Mouse (Mus musculus) heart, embryonic 11.5 days (tissue): ENCODE data around the gene Srrm4. TPM values are rescaled to one million over a fixed set of nuclear protein-coding genes. Genes with fewer than 3 reads are reported as not detected.

Experiments
- ATAC-seq: fragments of 200-750 bp; cut with Nextera tagmentation; replicated peaks from 2 replicates; pipeline ENCODE4 v1.8.0; 2017; ENCODE audit warnings: moderate library complexity; ENCODE audit not compliant: insufficient number of reproducible peaks, low FRiP score, low TSS enrichment
- H3K27ac ChIP-seq: fragments of 300-500 bp; sonication (generic); 2 replicates; pipeline ENCODE4 v1.5.1; 2014; ENCODE audit warnings: mild to moderate bottlenecking, low read depth, low read length
- H3K27me3 ChIP-seq: fragments of 300-500 bp; sonication (generic); 2 replicates; pipeline ENCODE4 v1.6.1; 2014; ENCODE audit warnings: mild to moderate bottlenecking, low read length, mixed read lengths; ENCODE audit not compliant: control insufficient read depth, insufficient read depth
- H3K36me3 ChIP-seq: fragments of 300-500 bp; sonication (generic); 2 replicates; pipeline ENCODE4 v1.6.1; 2014; ENCODE audit warnings: mild to moderate bottlenecking, low read length, moderate library complexity, mixed read lengths; ENCODE audit not compliant: control insufficient read depth, insufficient read depth
- H3K4me1 ChIP-seq: fragments of 300-500 bp; sonication (generic); 2 replicates; pipeline ENCODE4 v1.6.1; 2014; ENCODE audit warnings: low read length; ENCODE audit not compliant: control insufficient read depth, insufficient read depth
- H3K4me2 ChIP-seq: fragments of 300-500 bp; sonication (generic); 2 replicates; pipeline ENCODE4 v1.6.1; 2014; ENCODE audit warnings: mild to moderate bottlenecking, moderate library complexity
- H3K4me3 ChIP-seq: fragments of 300-500 bp; sonication (generic); 2 replicates; pipeline ENCODE4 v1.5.1; 2014; ENCODE audit warnings: low read depth, low read length
- H3K9ac ChIP-seq: fragments of 300-500 bp; sonication (generic); 2 replicates; pipeline ENCODE4 v1.6.1; 2014; ENCODE audit warnings: mild to moderate bottlenecking, low read depth, low read length, moderate library complexity
- H3K9me3 ChIP-seq: fragments of 300-500 bp; sonication (generic); replicated peaks from 2 replicates; pipeline ENCODE4 v1.6.1; 2016; ENCODE audit warnings: low read length; ENCODE audit not compliant: control insufficient read depth
- WGBS: fragments of 180-500 bp; shearing (Covaris S2); extraction: QIAGEN DNeasy Blood & Tissue Kit; methylation state at CpG from one replicate; pipeline ENCODE4 v1.1.7; 2014; ENCODE audit not compliant: insufficient replicate concordance; 5-methylcytosine and 5-hydroxymethylcytosine counted together
- polyA plus RNA-seq: library from polyadenylated mRNA; unstranded; fragments of >200 nt; fragmentation: Nextera tagmentation; extraction: Ambion mirVana; gene quantifications from 2 replicates; pipeline ENCODE4 v1.2.1, GENCODE M21; 2014

The Srrm4 gene
- polyA plus RNA-seq, 1 experiment from 2014 or later = 0.86 TPM

DNA sequence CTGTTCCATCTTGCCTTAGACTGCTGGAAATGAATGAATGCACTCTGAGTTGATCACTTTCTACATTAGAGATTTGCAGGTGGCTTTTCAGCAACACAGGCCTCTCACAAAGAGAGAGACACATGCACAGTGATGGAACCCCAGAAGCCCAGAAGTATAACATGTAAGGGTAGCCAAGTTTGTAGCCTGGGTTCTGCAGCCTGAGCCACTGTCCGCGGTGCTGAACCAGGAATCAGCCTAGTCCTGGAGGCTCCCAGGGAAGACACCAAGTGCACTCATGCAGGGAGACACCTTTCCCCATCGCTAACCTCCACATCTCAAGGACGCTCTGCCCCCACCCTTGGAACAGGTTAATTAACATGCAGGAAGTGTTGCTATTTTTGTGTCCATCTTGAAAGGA, 73.6 kb downstream of the Srrm4 start:
- WGBS = 21% methylated on average over 4 of the region's 4 CpGs
- no peaks in the 10 kb centered on the region for H3K27me3 ChIP-seq
- H3K4me2 ChIP-seq = no peak overlapping the region
- H3K9me3 ChIP-seq = no peaks in the 10 kb centered on the region
- H3K9ac ChIP-seq = no peak overlapping the region
- H3K4me1 ChIP-seq = no peaks in the 10 kb centered on the region
- H3K27ac ChIP-seq = no peak overlapping the region
- H3K36me3 ChIP-seq = no peaks in the 10 kb centered on the region
- ATAC-seq = no peak
- H3K4me3 ChIP-seq = no peak overlapping the region

DNA sequence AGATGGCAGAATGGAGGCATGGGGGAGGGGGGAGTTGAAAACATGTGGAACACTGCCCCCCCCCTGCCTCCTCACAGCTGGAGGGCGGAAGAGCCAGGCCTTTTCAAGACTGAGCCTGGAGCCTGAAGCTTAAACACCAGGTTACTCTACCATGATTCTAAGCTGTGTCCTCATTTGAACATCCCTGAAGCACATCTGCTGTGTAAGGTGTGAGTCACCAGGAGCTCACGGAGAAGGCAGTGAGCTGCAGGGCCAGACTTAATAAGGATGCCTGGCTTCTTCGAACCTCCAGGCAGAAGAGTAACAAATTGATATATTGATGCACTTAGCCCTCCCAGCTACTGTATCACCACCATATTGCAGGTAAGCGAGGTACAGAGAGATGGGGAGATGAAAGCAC, 79.5 kb downstream of the Srrm4 start:
- WGBS = 68% methylated on average over 4 of the region's 4 CpGs
- Histone ChIP-seq H3K27me3 (no peaks in the 10 kb centered on the region), H3K4me1 (peaks cover 11% of the 10 kb centered on the region), H3K27ac (no peak overlapping the region), H3K9ac (no peak overlapping the region), H3K4me3 (no peak overlapping the region), H3K4me2 (no peak overlapping the region), H3K36me3 (no peaks in the 10 kb centered on the region), H3K9me3 (no peaks in the 10 kb centered on the region)
- ATAC-seq = no peak

DNA sequence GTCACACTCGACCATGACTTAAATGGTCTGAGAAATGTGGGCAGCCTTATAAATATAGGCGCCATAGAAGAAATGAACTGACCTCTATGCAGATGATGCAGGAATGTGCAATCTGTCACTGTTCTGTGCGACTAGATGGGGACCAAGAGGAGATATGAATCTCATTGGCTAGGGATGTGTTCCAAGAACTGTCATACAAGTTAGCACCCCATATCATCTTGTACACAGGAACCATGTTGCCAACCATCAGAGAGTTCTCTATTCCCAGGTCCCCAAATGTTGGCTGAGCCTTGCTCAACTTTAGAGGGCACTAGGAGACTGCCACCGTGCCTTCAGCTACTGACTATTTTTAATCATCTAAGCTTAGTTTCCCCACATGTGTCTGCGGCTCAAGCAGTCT, 81.4 kb downstream of the Srrm4 start:
- H3K27ac ChIP-seq = no peak overlapping the region
- no peaks in the 10 kb centered on the region for H3K36me3 ChIP-seq
- ATAC-seq = no peak
- no peaks in the 10 kb centered on the region for H3K9me3 ChIP-seq
- no peak overlapping the region for H3K9ac ChIP-seq
- H3K4me1 ChIP-seq = peaks cover 11% of the 10 kb centered on the region
- H3K27me3 ChIP-seq = no peaks in the 10 kb centered on the region
- no peak overlapping the region for H3K4me3 ChIP-seq
- no peak overlapping the region for H3K4me2 ChIP-seq
- 60% methylated on average over 5 of the region's 5 CpGs for WGBS

DNA sequence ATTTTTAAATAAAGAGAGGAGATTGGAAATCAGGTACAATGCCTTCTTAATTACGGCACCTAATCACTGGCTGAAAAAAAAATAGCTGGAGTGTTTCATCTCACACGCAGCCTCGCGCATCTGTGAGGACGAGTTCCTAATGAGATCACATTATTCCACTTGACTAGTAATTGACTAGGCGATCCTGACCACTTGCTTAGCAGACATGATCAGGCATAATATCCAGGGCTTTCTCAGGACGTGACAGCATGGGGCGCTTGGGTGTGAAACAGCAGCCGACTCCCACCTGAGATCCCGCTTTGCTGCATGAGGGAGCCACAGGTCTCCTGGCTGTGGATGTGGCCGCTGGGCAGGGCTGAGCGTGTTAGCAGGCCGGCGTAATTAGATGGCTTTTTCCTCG, 90.3 kb downstream of the Srrm4 start:
- Histone ChIP-seq H3K4me1 (no peaks in the 10 kb centered on the region), H3K27ac (no peak overlapping the region), H3K9ac (no peak overlapping the region), H3K4me3 (no peak overlapping the region), H3K27me3 (no peaks in the 10 kb centered on the region), H3K9me3 (no peaks in the 10 kb centered on the region), H3K36me3 (no peaks in the 10 kb centered on the region), H3K4me2 (no peak overlapping the region)
- ATAC-seq = no peak
- 65% methylated on average over 15 of the region's 15 CpGs for WGBS

DNA sequence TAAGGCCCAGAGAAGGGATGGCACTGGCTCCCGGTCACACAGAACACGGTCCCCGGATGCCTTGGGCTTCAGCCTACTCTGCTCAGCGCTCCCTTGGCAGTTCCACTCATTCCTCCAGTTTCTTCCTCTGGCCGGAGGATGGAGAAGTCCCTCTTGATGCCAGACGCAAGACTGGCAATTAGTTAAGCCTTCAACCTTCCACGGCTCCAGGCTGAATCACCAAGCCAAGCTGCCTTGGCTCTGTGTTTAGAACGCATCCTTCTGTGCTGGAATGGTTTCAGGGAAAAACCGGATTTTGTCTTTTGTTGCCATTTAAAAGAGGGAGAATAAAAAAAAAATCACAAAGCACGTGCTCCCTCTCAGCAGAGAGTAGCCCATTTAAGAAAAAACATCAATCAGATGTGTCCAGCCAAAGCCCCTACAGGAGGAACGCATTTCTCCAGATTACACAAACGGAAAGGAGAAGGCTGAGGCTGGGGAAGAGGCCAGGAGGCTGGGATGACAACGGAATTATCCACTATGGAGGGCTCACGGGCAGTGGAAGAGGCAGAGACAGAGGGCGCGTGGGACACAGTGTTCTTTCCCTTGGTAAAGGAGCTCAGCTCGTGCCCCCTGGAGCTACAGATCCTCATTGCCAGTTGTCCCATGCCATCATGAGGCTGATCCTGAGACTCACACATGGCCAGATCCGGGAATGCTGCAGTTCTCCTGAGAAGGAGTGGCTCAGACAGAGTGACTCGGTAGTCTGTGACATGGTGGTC, 92.6 kb downstream of the Srrm4 start:
- 77% methylated on average over 19 of the region's 19 CpGs for WGBS
- Histone ChIP-seq H3K4me3 (no peak overlapping the region), H3K9me3 (no peaks in the 10 kb centered on the region), H3K27ac (no peak overlapping the region), H3K36me3 (no peaks in the 10 kb centered on the region), H3K4me1 (no peaks in the 10 kb centered on the region), H3K4me2 (no peak overlapping the region), H3K27me3 (no peaks in the 10 kb centered on the region), H3K9ac (no peak overlapping the region)
- no peak for ATAC-seq

DNA sequence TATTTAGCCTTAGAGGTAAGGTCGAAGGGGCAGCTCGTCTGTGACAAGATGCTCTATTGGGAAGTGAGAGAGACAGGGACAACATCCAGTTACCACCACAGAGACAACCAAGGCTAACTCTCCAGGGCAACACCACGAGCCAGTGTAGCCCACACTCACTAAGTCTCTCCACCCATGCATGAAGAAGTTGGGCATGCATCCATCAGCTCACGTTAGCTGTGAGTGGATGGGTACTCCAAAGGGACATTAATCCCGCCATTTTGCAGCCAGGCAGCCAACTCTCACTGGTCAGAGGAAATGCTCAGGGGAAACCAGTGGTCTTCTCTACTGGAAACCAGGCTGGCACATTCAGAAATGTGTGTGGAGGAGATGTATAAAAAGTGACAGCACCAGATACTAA, 93.8 kb downstream of the Srrm4 start:
- H3K4me3 ChIP-seq = no peak overlapping the region
- H3K9me3 ChIP-seq = no peaks in the 10 kb centered on the region
- H3K4me2 ChIP-seq = no peak overlapping the region
- no peak overlapping the region for H3K27ac ChIP-seq
- H3K4me1 ChIP-seq = no peaks in the 10 kb centered on the region
- no peaks in the 10 kb centered on the region for H3K27me3 ChIP-seq
- no peak overlapping the region for H3K9ac ChIP-seq
- WGBS = 78% methylated on average over 5 of the region's 5 CpGs
- ATAC-seq = no peak
- H3K36me3 ChIP-seq = no peaks in the 10 kb centered on the region

DNA sequence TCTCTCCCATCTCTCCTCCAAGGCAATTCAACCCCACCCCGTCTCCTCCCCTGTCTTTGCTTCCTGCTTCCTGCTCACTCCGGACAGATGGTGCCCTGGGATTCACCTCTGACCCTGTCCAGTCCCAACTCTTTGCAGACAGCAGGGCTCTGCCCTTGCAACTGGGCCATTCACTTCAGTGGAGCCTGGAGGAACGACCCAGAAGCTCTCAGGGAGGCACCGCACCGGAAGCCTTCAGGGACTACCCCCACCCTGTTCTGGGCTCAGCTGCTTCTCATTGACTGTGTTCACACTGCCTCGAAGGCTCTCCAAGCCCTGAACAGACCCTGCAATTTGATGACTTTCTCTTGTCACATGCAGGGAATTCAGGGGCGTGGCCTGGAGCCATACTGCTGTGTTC, 94.4 kb downstream of the Srrm4 start:
- Histone ChIP-seq H3K36me3 (no peaks in the 10 kb centered on the region), H3K4me2 (no peak overlapping the region), H3K4me3 (no peak overlapping the region), H3K9ac (no peak overlapping the region), H3K27ac (no peak overlapping the region), H3K9me3 (no peaks in the 10 kb centered on the region), H3K27me3 (no peaks in the 10 kb centered on the region), H3K4me1 (no peaks in the 10 kb centered on the region; the same call in 1 of the 2 replicates)
- no peak for ATAC-seq
- 37% methylated on average over 7 of the region's 7 CpGs for WGBS

DNA sequence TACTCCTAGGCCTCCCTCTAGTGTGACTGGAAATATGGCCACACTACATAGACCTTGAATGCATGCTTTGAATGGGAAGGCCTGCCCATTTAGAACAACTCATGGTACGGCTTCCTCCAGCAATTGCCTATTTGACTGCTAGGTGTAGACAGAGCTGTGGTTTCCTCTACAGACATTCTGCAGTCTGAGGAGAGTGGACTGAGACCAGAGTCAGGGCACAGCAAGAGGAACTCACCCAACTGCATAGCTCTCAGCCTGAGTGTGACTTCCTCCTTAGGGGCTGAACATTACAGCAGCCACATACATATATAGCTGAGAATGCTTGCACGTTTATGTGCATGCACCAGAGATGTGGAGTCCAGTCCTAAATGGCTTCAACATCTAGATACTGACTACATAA, 94.9 kb downstream of the Srrm4 start:
- H3K27me3 ChIP-seq = no peaks in the 10 kb centered on the region
- peaks cover 2% of the 10 kb centered on the region for H3K4me1 ChIP-seq
- no peak overlapping the region for H3K27ac ChIP-seq
- 76% methylated on average over 2 of the region's 2 CpGs for WGBS
- H3K36me3 ChIP-seq = no peaks in the 10 kb centered on the region
- no peak overlapping the region for H3K4me2 ChIP-seq
- H3K4me3 ChIP-seq = no peak overlapping the region
- no peak overlapping the region for H3K9ac ChIP-seq
- no peak for ATAC-seq
- no peaks in the 10 kb centered on the region for H3K9me3 ChIP-seq

DNA sequence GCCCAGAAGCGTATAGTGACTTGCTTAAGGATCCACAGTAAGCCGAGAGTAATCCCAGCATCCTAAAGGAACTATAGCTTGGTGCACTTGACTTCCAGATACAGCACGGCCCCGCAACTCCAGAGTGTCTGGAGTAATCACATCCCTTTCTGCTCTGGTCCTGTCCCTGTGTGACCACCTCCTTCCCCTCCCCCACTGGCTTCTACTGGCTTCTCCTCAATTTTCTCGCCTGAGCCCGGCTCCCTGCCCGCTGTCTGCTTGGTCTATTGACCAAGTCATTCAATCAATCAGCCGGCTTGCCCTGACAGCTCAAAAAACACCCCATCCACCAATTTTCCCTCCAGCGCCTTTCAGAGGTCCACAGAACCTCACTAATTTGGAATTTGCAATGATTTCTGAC, 96.2 kb downstream of the Srrm4 start:
- WGBS = 69% methylated on average over 9 of the region's 9 CpGs
- Histone ChIP-seq H3K4me3 (no peak overlapping the region), H3K4me1 (peaks cover 11% of the 10 kb centered on the region), H3K27ac (no peak overlapping the region), H3K9ac (no peak overlapping the region), H3K4me2 (no peak overlapping the region), H3K36me3 (no peaks in the 10 kb centered on the region), H3K27me3 (no peaks in the 10 kb centered on the region), H3K9me3 (no peaks in the 10 kb centered on the region)
- ATAC-seq = no peak
